Comparison of ENCODE assay signal across 16 mouse cellular contexts in genomic region chr11:76357464-76357863, GRCm38 (mm10). TPM values are rescaled to one million over a fixed set of nuclear protein-coding genes. Genes with fewer than 3 reads are reported as not detected.
DNase-seq lines count a peak whose midpoint lies in the region; ATAC-seq and TF ChIP-seq lines count a peak whose summit lies in the region.
"Had no signal": no experiment of that assay in that cellular context is flagged by ENCODE, and none has a peak within 500 bp of the region (broad histone marks: within the 10 kb centered on the region; RNA-seq: fewer than 3 reads in every experiment).

No protein-coding gene starts in this region.

- 26% methylated on average over 12 of the region's 12 CpGs for WGBS in forebrain, embryonic 12.5 days
- 43% methylated on average over 12 of the region's 12 CpGs for WGBS in forebrain, embryonic 16.5 days
- WGBS in hindbrain, embryonic 12.5 days = 44% methylated on average over 12 of the region's 12 CpGs
- WGBS in hindbrain, postnatal 0 days = 50% methylated on average over 12 of the region's 12 CpGs
- WGBS in heart, embryonic 15.5 days = 62% methylated on average over 12 of the region's 12 CpGs

- no peaks in the 10 kb centered on the region for H3K27me3 ChIP-seq in forebrain, embryonic 12.5 days
- H3K27me3 ChIP-seq in forebrain, embryonic 16.5 days (replicated peaks; ENCODE audit: control insufficient read depth, insufficient read depth, low read length) = no peaks in the 10 kb centered on the region
- H3K27me3 ChIP-seq in hindbrain, embryonic 12.5 days = no peaks in the 10 kb centered on the region
- H3K27me3 ChIP-seq in hindbrain, postnatal 0 days (ENCODE audit: insufficient read depth, low read length) = no peaks in the 10 kb centered on the region
- H3K27me3 ChIP-seq in ES-Bruce4 (ENCODE audit: control insufficient read depth, insufficient read depth, low read length, poor library complexity, severe bottlenecking) = no peaks in the 10 kb centered on the region
- H3K27me3 ChIP-seq in heart, embryonic 15.5 days = no peaks in the 10 kb centered on the region
- H3K27me3 ChIP-seq: embryonic facial prominence, embryonic 13.5 days; liver, embryonic 12.5 days had no signal

- H3K9me3 ChIP-seq in forebrain, embryonic 12.5 days = no peaks in the 10 kb centered on the region
- H3K9me3 ChIP-seq in forebrain, embryonic 16.5 days (ENCODE audit: control insufficient read depth, low read length) = no peaks in the 10 kb centered on the region
- H3K9me3 ChIP-seq in hindbrain, embryonic 12.5 days (replicated peaks) = no peaks in the 10 kb centered on the region
- H3K9me3 ChIP-seq in hindbrain, postnatal 0 days (ENCODE audit: low read length) = no peaks in the 10 kb centered on the region
- H3K9me3 ChIP-seq in ES-Bruce4 (replicated peaks; ENCODE audit: control insufficient read depth, insufficient read depth, low read length, poor library complexity, severe bottlenecking) = no peaks in the 10 kb centered on the region
- no peaks in the 10 kb centered on the region for H3K9me3 ChIP-seq in heart, embryonic 15.5 days (replicated peaks)
- H3K9me3 ChIP-seq: embryonic facial prominence, embryonic 13.5 days; G1E; liver, embryonic 12.5 days had no signal

- no peak for DNase-seq in hindbrain, postnatal 0 days (ENCODE audit: low spot score)
- no peak for DNase-seq in frontal cortex, adult 2 months (ENCODE audit: extremely low spot score in 1 of 2, low spot score in 1 of 2)
- DNase-seq in frontal cortex, postnatal 10 days (ENCODE audit: low spot score in 2 of 2) = no peak
- DNase-seq: cerebellum, adult 11-12 months; layer of hippocampus, postnatal 36 days; left cerebral cortex, postnatal 4 days; lung, postnatal 14 days; thymus, postnatal 4 days had no signal

- TF ChIP-seq POLR2A in ES-Bruce4 (IDR thresholded peaks at IDR 0.05; ENCODE audit: insufficient read depth, low read length) = no peak

- TF ChIP-seq CTCF in hindbrain, postnatal 0 days (IDR thresholded peaks at IDR 0.05; ENCODE audit: low read depth) = no peak
- no peak for TF ChIP-seq CTCF in ES-Bruce4 (IDR thresholded peaks at IDR 0.05; ENCODE audit: low read depth, low read length)

- no peak for ATAC-seq in forebrain, embryonic 12.5 days (ENCODE audit: low FRiP score)
- no peak for ATAC-seq in forebrain, embryonic 16.5 days
- ATAC-seq in hindbrain, embryonic 12.5 days (ENCODE audit: low FRiP score) = no peak
- ATAC-seq in hindbrain, postnatal 0 days = no peak
- ATAC-seq in heart, embryonic 15.5 days (replicated peaks; ENCODE audit: insufficient number of reproducible peaks, insufficient read depth, low FRiP score, low read depth) = no peak
- ATAC-seq: liver, embryonic 12.5 days had no signal

- no peak overlapping the region for H3K9ac ChIP-seq in forebrain, embryonic 12.5 days
- no peak overlapping the region for H3K9ac ChIP-seq in forebrain, embryonic 16.5 days (replicated peaks; ENCODE audit: low read depth, low read length)
- H3K9ac ChIP-seq in hindbrain, embryonic 12.5 days = no peak overlapping the region
- H3K9ac ChIP-seq in hindbrain, postnatal 0 days (replicated peaks; ENCODE audit: low read length) = no peak overlapping the region
- peak overlapping the region; percentile 55 for H3K9ac ChIP-seq in ES-Bruce4 (ENCODE audit: low read depth, poor library complexity, severe bottlenecking)
- no peak overlapping the region for H3K9ac ChIP-seq in heart, embryonic 15.5 days
- H3K9ac ChIP-seq: embryonic facial prominence, embryonic 13.5 days; liver, embryonic 12.5 days had no signal

- H3K36me3 ChIP-seq in forebrain, embryonic 12.5 days (replicated peaks) = no peaks in the 10 kb centered on the region
- H3K36me3 ChIP-seq in forebrain, embryonic 16.5 days (ENCODE audit: control insufficient read depth, insufficient read depth) = no peaks in the 10 kb centered on the region
- no peaks in the 10 kb centered on the region for H3K36me3 ChIP-seq in hindbrain, embryonic 12.5 days
- no peaks in the 10 kb centered on the region for H3K36me3 ChIP-seq in hindbrain, postnatal 0 days (ENCODE audit: insufficient read depth, low read length)
- no peaks in the 10 kb centered on the region for H3K36me3 ChIP-seq in ES-Bruce4 (ENCODE audit: control insufficient read depth, insufficient read depth, low read length, poor library complexity, severe bottlenecking)
- no peaks in the 10 kb centered on the region for H3K36me3 ChIP-seq in heart, embryonic 15.5 days
- H3K36me3 ChIP-seq: embryonic facial prominence, embryonic 13.5 days; G1E; liver, embryonic 12.5 days had no signal

- no peak overlapping the region for H3K4me3 ChIP-seq in forebrain, embryonic 12.5 days (replicated peaks)
- H3K4me3 ChIP-seq in forebrain, embryonic 16.5 days (replicated peaks; ENCODE audit: low read length) = no peak overlapping the region
- no peak overlapping the region for H3K4me3 ChIP-seq in hindbrain, embryonic 12.5 days
- H3K4me3 ChIP-seq in hindbrain, postnatal 0 days (ENCODE audit: low read length) = no peak overlapping the region
- 0 out of 2 replicates have a peak overlapping the region, but pooled peaks have one; percentile 5 for H3K4me3 ChIP-seq in ES-Bruce4 (ENCODE audit: low read depth, low read length)
- H3K4me3 ChIP-seq in heart, embryonic 15.5 days = no peak overlapping the region
- H3K4me3 ChIP-seq: embryonic facial prominence, embryonic 13.5 days; liver, embryonic 12.5 days had no signal

- H3K27ac ChIP-seq in forebrain, embryonic 12.5 days = peak overlapping the region; percentile 59; the same call in 1 of the 2 replicates
- no peak overlapping the region for H3K27ac ChIP-seq in forebrain, embryonic 16.5 days (ENCODE audit: low read length)
- H3K27ac ChIP-seq in hindbrain, embryonic 12.5 days = peak overlapping the region; percentile 8; the same call in 1 of the 2 replicates
- H3K27ac ChIP-seq in hindbrain, postnatal 0 days = no peak overlapping the region
- H3K27ac ChIP-seq in ES-Bruce4 (ENCODE audit: insufficient read depth, low read length) = peak overlapping the region; percentile 88
- H3K27ac ChIP-seq in heart, embryonic 15.5 days = peak overlapping the region; percentile 76
- H3K27ac ChIP-seq: liver, embryonic 12.5 days had no signal

- no peak overlapping the region; the same call in 1 of the 2 replicates for H3K4me2 ChIP-seq in forebrain, embryonic 12.5 days
- H3K4me2 ChIP-seq in forebrain, embryonic 16.5 days (ENCODE audit: low read length) = no peak overlapping the region
- no peak overlapping the region for H3K4me2 ChIP-seq in hindbrain, embryonic 12.5 days (replicated peaks)
- no peak overlapping the region for H3K4me2 ChIP-seq in hindbrain, postnatal 0 days (ENCODE audit: low read depth, low read length)
- no peak overlapping the region for H3K4me2 ChIP-seq in heart, embryonic 15.5 days
- H3K4me2 ChIP-seq: embryonic facial prominence, embryonic 13.5 days; liver, embryonic 12.5 days had no signal

- peaks cover 75% of the 10 kb centered on the region for H3K4me1 ChIP-seq in forebrain, embryonic 12.5 days
- peaks cover 22% of the 10 kb centered on the region for H3K4me1 ChIP-seq in forebrain, embryonic 16.5 days (replicated peaks; ENCODE audit: control insufficient read depth, insufficient read depth, low read length)
- peaks cover 55% of the 10 kb centered on the region for H3K4me1 ChIP-seq in hindbrain, embryonic 12.5 days
- peaks cover 15% of the 10 kb centered on the region; the same call in 1 of the 2 replicates for H3K4me1 ChIP-seq in hindbrain, postnatal 0 days (ENCODE audit: insufficient read depth, low read length)
- H3K4me1 ChIP-seq in ES-Bruce4 (ENCODE audit: control insufficient read depth, insufficient read depth, low read length) = peaks cover 16% of the 10 kb centered on the region
- H3K4me1 ChIP-seq in heart, embryonic 15.5 days (replicated peaks) = peaks cover 36% of the 10 kb centered on the region
- H3K4me1 ChIP-seq: liver, embryonic 12.5 days had no signal

- peak; percentile 73; the same call in 1 of the 2 replicates for TF ChIP-seq EP300 in ES-Bruce4 (IDR thresholded peaks at IDR 0.05; ENCODE audit: insufficient read depth, low read depth, low read length)

RNA-seq across cellular contexts. Expression of gene Nxn, which starts 41.5 kb away (rescaled TPM):
- polyA plus RNA-seq in forebrain, embryonic 12.5 days (2016; fragmentation: Nextera tagmentation; extraction: Ambion mirVana) = 48.4 and 58.6 TPM in 2 replicates
- polyA plus RNA-seq in forebrain, embryonic 16.5 days (2015; fragmentation: Nextera tagmentation; extraction: Ambion mirVana) = 14.5 and 15.6 TPM in 2 replicates
- 54.3 and 57.3 TPM in 2 replicates for polyA plus RNA-seq in hindbrain, embryonic 12.5 days (2016; fragmentation: Nextera tagmentation; extraction: Ambion mirVana)
- total RNA-seq in hindbrain, postnatal 0 days (2014; rRNA removed) = 36.6 and 41.3 TPM in 2 replicates
- polyA plus RNA-seq in hindbrain, postnatal 0 days (2015; fragmentation: Nextera tagmentation; extraction: Ambion mirVana) = 21.2 and 22.3 TPM in 2 replicates
- polyA plus RNA-seq in ES-Bruce4 (2011; ENCODE audit: insufficient read depth, insufficient read length, low read depth, missing spikeins) = 51.7 and 57.7 TPM in 2 replicates
- 18.6 and 26.0 TPM in 2 replicates for polyA plus RNA-seq in heart, embryonic 15.5 days (2015; fragmentation: Nextera tagmentation; extraction: Ambion mirVana)
- polyA plus RNA-seq in frontal cortex, adult 2 months (2012; rRNA removed) = 9.2 and 9.8 TPM in 2 replicates

RNA-seq across cellular contexts. Expression of gene Timm22, which starts 49.3 kb away (rescaled TPM):
- 103 and 109 TPM in 2 replicates for polyA plus RNA-seq in forebrain, embryonic 12.5 days (2016; fragmentation: Nextera tagmentation; extraction: Ambion mirVana)
- 94.0 and 101 TPM in 2 replicates for polyA plus RNA-seq in forebrain, embryonic 16.5 days (2015; fragmentation: Nextera tagmentation; extraction: Ambion mirVana)
- polyA plus RNA-seq in hindbrain, embryonic 12.5 days (2016; fragmentation: Nextera tagmentation; extraction: Ambion mirVana) = 111 and 113 TPM in 2 replicates
- 49.8 and 112 TPM in 2 replicates for total RNA-seq in hindbrain, postnatal 0 days (2014; rRNA removed)
- polyA plus RNA-seq in hindbrain, postnatal 0 days (2015; fragmentation: Nextera tagmentation; extraction: Ambion mirVana) = 104 and 106 TPM in 2 replicates
- 16.9 and 19.1 TPM in 2 replicates for polyA plus RNA-seq in ES-Bruce4 (2011; ENCODE audit: insufficient read depth, insufficient read length, low read depth, missing spikeins)
- polyA plus RNA-seq in heart, embryonic 15.5 days (2015; fragmentation: Nextera tagmentation; extraction: Ambion mirVana) = 79.9 and 84.9 TPM in 2 replicates
- 20.9 and 31.4 TPM in 2 replicates for polyA plus RNA-seq in frontal cortex, adult 2 months (2012; rRNA removed)

Comparison
In these comparisons a context has a peak if more than half of its experiments do, and no peak if none do; other contexts are left out.
1. H3K27ac ChIP-seq: peak in forebrain, embryonic 12.5 days (single experiment), hindbrain, embryonic 12.5 days (single experiment), ES-Bruce4 (single experiment) and heart, embryonic 15.5 days (single experiment); none in forebrain, embryonic 16.5 days (single experiment) and hindbrain, postnatal 0 days (single experiment).